In genomic region chr5:140962945-140963344, GRCm38 (mm10) we compare ENCODE assay signal across 9 mouse cellular contexts. TPM values are rescaled to one million over a fixed set of nuclear protein-coding genes. Genes with fewer than 3 reads are reported as not detected.
A peak's percentile ranks its signal among the peaks of the same experiment; 100 is the strongest.
DNase-seq lines count a peak whose midpoint lies in the region; ATAC-seq lines count a peak whose summit lies in the region.
"Had no signal": no experiment of that assay in that cellular context is flagged by ENCODE, and none has a peak within 500 bp of the region (broad histone marks: within the 10 kb centered on the region; RNA-seq: fewer than 3 reads in every experiment).

No protein-coding gene starts in this region.

- no peak for ATAC-seq in cerebellum, adult (ENCODE audit: insufficient number of reproducible peaks, low FRiP score, low TSS enrichment)
- peak; percentile 80 for ATAC-seq in megakaryocyte progenitor cell, adult 5-6 weeks (replicated peaks; ENCODE audit: poor library complexity)

- H3K36me3 ChIP-seq in splenic B cell, adult 2 months (ENCODE audit: control insufficient read depth, insufficient read depth, low read length, poor library complexity, severe bottlenecking): peaks cover 6% of the 10 kb centered on the region
- H3K36me3 ChIP-seq: G1E had no signal

- DNase-seq in cerebellum, adult 18-20 months: peak; percentile 23 to 27
- peak; percentile 20 for DNase-seq in 3T3-L1 (ENCODE audit: low read depth, low spot score)
- DNase-seq in adrenal gland, postnatal 36 days: peak; percentile 73
- peak; percentile 47 to 64 for DNase-seq in frontal cortex, postnatal 36 days (ENCODE audit: low spot score in 2 of 2)
- DNase-seq in layer of hippocampus, postnatal 10 days (ENCODE audit: low spot score in 2 of 2): peak; percentile 71 to 75
- peak; percentile 67 for DNase-seq in splenic B cell, adult 2 months (ENCODE audit: low read depth, low spot score)

- no peaks in the 10 kb centered on the region for H3K27me3 ChIP-seq in splenic B cell, adult 2 months (ENCODE audit: control insufficient read depth, insufficient read depth, low read length, poor library complexity, severe bottlenecking)

RNA-seq across cellular contexts. Expression of gene Card11, which starts 37.4 kb away (rescaled TPM):
- total RNA-seq in adrenal gland, postnatal 36 days (2021): under 1 TPM; 0.33 to 0.53 TPM
- total RNA-seq in layer of hippocampus, postnatal 10 days (2021): under 1 TPM; 0.21 to 0.36 TPM
- total RNA-seq in megakaryocyte progenitor cell, adult 5-6 weeks (2015): 0.20 and 0.32 TPM in 2 replicates
- total RNA-seq in megakaryocyte progenitor cell, adult 5-6 weeks (2017): 0.17 and 0.20 TPM in 2 replicates
- total RNA-seq: G1E had no signal

Comparison
In these comparisons a context has a peak if more than half of its experiments do, and no peak if none do; other contexts are left out.
1. DNase-seq: peak in every context shown above with its lines; median percentile 73 in adrenal gland, postnatal 36 days; 73 in layer of hippocampus, postnatal 10 days; 67 in splenic B cell, adult 2 months; 56 in frontal cortex, postnatal 36 days; 25 in cerebellum, adult 18-20 months; 20 in 3T3-L1.